Mouse (Mus musculus) urinary bladder, postnatal 36 days (tissue): Measurements from ENCODE around the gene Hirip3.
A peak's percentile ranks its signal among the peaks of the same experiment; 100 is the strongest.

Source experiments
- DNase-seq, 2 experiments: peaks; one replicate each; pipeline ENCODE4 v3.0.0; 2022; ENCODE audit warnings: low spot score in 2 of 2, mixed read lengths in 1 of 2

The Hirip3 gene

DNA sequence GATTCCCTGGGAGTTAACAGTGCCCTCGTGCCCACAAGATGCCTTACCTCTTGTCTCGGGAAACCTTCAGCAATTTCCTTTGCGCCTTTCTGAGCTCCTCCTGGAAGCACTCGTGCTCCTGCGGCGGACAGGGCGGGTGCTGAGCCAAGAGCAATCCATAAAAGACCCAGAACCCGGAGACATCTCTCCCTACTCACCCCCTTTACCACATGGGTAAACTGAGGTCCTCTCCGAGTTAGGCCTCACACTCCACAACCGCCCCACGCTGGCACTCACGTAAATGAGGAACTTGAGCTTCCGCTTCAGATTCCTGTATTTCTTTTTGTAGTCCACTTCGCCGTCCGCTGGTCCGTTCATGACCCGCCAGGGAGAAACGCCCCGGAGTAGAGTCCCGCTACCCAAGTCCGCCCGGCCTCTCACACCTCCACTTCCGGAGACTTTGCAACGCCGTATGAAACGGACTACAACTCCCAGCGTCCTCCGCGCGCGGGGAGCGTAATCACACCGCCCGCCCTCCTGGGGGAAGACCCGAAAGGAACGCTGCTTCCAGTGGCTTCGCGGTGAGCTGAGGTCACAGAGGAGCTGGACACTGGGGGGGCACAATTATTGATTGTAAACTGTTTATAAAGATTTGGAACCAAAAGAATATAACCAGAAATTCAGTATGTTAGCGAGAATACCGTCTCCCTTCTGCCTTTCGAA is at the start of gene Hirip3:
Hirip3 (plus strand) TSS at position 544 of the 702 bp plus-strand sequence.
- peak; percentile 92 to 97 for DNase-seq

DNA sequence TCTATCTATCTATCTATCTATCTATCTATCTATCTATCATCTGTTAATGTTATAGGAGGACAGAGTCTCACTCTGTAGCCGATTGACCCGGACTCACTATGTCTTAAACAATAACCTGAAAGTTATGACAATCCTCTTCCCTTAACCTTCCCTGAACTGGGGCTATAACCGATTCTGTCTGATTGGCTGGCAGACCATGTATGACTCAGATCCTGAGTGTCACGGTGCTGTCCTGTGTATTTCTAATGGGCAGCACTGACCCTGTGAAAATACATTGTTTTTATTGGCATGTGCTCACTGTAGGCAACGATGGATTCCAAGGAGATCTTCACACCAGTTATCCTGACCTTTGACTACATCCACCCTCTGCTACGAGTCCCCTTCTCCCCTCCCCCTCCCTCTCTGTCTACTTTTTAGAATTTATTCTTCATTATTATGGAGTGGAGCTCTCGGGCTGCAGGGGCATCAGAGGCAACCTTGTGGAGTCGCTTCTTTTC is 46.0 kb upstream of the Hirip3 start:
- no peak for DNase-seq

DNA sequence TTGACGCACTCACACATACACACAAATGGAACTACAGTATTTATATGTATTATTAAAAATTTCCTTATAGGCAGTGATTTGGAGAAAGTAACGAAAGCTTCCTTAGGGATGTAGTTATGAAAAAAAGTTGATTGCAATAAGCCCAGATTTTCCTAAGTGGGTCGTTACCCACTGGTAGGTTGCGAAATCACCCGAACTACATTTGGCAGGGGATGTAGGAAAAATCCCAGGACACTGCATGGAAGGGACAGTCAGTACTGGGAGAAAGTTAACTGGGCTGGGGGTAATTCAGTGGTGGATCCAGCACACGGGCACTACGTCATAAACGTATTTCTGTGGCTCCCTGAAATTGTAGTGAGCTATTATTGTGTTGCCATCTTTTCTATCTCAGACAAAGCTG is 45.3 kb upstream of the Hirip3 start:
- DNase-seq: no peak

DNA sequence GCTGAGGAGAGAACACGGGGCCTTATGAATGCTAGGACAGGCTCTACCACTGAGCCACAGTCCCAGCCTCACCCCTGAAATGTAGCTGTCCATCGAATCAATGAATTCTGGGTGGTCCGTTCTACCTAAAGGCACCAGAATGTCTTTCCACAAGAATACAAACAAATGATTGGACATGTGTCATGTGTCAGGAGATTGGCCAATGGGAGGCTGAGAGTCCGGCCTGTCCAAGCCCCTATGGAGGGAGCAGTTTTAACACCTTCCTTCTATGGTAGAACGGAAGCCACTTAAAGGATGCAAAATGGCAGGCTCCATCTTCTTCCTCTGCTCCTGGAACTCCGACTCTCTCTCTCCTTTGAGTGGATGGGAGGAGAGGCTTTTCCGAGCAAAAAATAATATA is 44.2 kb upstream of the Hirip3 start:
- DNase-seq: no peak

DNA sequence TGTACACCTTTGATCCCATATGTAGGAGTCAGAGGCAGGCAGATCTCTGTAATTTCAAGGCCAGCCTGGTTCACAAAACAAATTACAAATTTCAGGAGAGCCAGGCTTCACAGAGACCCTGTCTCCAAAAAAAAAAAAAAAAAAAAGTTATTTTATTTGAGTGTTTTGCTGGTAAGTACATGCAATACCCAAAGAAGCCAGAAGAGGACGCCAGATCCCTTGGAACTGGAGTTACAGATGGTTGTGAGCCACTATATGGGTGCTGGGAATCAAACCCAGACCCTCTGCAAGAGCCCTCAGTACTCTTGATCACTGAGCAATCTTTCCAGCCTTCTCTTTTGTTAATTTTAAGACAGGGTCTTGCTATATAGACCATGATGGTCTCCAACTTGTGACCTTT is 43.0 kb upstream of the Hirip3 start:
- DNase-seq: no peak

DNA sequence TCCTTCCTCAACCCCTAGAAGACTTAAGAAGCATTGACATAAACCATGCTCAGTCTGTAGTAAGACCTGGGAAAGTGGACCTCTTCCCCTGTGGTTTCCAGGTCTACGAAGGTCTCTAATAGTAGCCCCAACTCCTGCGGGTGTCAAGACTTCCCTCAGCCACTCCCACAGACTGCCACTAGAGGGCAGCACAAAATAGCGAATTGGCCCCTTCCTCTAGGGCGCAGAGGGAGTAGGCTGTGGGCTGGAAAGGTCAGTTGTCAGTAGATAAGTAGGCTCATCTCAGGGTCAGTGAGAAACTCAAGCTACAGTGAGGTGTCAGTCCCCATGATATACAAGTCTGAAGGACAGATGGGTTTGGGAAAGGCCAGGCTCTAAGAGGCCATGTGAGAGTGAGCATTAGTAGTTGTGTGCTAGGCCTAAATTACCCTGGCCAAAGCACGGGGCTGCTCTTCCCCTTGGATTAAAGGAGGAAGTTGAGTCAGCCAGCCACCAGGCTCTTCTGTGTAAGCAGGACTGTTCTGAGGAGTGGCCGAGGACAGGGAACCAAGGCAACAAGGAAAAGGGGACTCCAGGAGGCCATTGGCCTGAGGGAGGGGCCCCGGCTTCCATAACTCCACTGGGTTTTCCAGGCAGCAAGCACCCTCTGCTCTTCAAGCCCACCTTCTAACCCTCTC is 39.8 kb upstream of the Hirip3 start:
- DNase-seq: peak; percentile 67 to 76

DNA sequence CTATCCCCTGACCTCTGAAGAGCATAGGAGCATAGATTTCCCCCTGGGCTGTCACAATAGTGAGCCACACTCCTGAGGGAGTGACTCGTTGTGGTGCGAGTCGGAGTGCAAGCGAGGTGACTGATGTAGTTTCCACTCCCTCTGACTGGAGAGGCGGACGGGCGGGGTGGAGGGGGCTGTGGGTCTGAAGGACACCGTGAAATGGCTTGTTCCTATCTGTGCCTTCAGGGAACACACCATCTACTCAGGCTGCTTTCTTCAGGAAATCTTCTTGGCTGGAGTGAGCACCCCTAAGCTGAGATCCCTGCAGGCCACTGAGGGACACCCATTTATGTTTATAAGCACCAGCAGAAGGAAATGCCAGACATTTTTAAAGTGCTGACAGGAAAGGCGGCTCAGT is 39.0 kb upstream of the Hirip3 start:
- no peak for DNase-seq

DNA sequence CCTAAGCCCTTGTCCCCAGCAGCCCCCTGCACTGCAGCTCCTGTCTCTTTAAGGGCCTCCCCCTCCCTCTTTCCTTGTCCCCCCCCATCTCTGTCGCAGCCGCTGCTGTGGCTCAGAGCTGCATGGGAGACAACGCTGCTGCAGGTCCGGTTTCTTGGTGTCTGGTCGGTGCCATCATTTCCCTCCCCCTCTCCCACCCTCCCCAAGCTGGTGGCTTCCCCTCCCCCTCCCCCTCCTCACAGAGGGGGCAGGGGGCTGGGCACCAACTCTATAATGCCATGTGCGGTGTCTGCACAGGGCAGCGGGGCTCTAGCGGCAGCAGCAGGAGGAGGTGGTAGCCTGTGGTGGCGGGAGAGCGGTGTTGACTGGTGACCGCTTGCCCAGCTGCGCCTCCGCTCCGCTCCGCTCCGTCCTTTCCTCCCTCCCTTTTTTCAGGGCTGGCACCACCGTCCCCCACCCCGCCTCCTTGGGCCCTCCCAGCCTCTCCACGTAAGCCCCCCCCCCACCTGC is 38.5 kb upstream of the Hirip3 start:
- DNase-seq: no peak

DNA sequence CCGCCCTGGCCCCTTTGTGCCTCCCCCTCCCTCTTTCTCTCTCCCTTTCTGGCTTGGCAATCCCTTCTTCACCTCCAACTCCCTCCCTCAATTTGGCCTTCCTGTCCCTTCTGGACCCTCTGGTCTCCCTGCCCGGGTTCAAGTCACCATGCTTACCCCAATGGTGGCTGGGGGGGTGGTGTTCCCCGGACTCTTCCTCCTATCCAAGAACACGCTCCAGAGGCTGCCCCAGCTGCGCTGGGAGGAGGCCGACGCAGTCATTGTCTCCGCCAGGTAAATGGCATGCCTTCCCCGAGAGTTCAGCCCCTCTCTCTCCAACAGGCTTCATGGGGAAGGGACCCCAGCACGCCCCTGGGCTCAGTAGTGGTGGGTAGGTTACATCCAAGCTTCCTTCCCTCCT is 37.8 kb upstream of the Hirip3 start:
- DNase-seq: no peak

DNA sequence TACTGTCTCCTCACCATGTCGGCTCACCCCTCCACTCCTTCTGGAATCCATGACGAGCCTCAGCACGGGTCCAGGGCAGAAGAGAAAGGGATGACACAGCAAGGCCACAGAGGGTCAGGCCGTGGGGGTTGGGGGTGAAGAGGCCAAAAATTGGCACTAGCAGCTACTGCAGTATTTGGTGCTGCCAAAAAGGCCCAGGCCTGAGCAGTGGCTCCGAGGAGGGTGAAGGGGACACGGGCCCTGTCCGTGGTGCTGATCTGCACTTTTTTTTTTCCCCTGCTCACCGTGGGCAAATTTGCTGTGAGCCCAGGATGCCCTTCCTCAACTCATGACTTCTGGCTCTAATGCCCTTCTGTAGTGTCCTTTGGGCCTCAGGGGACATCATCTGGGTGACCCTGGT is 36.4 kb upstream of the Hirip3 start:
- DNase-seq: no peak

DNA sequence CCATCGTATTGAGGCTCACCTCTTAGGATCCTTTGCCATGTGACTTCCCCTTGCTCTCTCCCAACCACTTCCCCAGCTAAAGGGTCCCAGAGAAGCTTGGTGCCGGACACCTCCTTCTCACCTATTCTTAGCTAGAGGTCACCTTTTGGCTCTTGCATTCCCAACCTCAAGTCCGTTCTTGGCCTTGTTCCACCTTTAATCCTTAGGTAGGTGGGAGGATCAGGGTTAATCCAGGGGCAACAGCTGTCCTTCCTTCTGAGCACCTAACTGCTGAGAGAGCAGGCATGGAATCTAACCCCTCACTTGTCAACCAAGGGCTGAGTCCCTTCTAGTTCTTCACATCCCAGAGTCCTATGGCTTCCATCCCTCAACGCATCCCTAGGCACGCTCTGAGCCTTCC is 35.8 kb upstream of the Hirip3 start:
- DNase-seq: no peak

DNA sequence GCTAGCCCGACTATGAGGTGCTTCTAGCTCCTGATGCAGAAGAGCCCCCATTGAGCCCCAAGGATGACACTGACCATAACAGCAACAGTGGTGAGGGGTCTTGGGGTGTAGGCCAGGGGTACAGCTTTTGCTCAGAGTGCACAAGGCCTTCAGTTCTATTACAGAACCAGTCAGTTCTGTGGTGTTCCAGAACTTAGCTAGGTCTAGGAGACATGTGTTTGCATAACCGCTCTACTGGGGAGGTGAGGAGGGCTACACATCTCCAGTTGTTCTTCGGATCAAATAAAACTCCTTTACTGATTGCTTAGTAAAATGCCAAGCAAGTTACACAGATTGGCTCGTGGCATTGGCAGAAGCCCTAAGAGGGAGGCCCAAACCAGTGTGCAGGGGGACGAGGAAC is 30.2 kb upstream of the Hirip3 start, which contains the start of gene 4930451I11Rik:
4930451I11Rik (minus strand) TSS at position 101 of the 400 bp plus-strand sequence.
- DNase-seq: no peak

DNA sequence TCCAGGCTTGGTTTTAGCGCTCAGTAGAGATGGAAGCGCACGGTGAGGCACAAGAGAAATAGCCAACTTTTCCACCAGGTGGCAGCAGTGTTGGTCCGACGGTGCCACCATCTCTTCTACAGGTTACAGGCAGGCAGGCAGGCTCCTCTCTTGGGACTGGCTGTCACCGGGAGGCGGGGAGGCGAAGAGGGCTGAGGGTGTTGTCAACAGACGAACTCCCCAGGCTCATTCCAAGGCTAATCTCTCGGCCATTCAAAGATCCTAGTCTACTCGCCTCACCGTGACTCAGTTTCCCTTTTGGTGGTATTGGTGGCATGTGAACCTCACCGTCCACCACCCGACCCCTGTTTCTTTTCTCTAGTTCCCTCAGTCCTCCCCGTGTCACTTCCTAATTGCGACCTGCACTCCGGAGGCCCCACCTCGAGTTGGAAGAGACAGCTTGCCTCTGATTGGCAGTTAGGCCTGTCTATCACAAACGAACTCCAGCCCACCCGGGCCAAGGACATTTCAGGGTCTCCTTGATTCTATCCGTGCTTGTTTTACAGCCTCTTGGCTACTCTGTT is 29.7 kb upstream of the Hirip3 start:
- peak; percentile 55 to 57 for DNase-seq

DNA sequence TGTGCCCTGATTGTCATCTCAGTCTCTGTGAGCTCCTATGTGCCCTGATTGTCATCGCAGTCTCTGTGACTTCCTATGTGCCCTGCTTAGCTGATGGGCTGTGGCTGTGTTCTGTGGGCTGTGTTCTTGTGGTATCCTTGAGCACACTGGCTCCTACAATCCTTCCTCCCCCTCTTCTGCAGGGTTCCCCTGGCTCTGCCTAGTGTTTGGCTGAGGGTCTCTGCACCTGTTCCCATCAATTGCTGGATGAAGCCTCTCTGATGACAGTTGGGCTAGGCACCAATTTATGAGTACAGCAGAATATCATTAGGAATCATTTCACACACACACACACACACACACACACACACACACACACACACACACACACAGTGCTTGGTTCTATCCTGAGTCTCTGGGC is 28.5 kb upstream of the Hirip3 start:
- DNase-seq: no peak

DNA sequence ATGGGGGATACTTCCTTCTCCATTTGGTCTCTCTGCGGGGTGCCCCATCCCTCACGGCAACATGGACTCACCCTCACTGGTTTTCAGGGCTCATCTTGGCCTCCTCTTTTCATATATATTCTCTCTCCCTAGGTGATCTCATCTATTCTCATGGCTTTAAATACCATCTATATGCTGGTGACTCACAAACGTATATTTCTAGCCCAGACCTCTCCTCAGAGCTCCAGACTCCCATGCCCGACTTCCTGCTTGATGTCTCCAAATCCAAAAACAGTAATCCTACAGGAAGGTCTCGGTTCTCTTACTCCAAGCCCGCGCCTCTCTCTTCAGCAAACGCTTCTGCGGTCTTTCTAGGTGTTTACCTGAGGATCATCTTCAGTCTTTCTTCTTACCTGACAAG is 18.5 kb upstream of the Hirip3 start:
- DNase-seq: no peak

DNA sequence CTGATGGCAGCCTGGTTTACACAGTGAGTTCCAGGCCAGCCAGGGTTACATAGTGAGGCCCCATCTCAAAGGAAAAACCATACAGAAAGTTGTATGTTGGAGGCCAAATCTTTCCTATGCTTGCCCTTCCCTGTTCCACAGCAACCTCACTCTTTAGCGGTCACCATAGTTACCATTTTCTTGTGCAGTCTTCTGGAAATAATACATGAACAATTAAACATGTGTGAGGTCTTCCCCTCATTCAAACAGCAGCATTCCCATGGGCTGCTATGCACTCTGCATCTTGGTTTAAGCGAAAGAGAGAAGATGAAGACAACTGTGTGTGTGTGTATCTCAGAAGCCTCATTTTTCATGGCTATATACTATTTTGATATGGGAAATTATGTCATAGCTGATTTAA is 16.3 kb upstream of the Hirip3 start:
- no peak for DNase-seq

DNA sequence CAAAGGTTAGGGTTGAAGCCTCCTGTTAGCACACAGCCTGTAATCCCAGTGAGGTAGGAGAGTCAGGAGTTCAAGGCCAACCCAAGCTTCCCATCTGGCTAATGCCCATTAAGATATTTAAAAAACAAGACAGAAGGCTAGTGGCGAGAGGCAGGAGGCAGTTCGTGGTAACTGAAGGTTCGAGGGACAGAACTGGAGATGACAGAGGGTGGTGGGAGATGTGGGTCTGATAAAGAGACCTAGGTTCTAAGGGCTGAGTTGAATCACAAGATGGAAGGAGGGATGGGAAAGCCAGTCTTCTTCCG is 14.7 kb upstream of the Hirip3 start, which contains the start of gene Doc2a:
Doc2a (plus strand) TSS at position 301 of the 305 bp plus-strand sequence.
- no peak for DNase-seq

DNA sequence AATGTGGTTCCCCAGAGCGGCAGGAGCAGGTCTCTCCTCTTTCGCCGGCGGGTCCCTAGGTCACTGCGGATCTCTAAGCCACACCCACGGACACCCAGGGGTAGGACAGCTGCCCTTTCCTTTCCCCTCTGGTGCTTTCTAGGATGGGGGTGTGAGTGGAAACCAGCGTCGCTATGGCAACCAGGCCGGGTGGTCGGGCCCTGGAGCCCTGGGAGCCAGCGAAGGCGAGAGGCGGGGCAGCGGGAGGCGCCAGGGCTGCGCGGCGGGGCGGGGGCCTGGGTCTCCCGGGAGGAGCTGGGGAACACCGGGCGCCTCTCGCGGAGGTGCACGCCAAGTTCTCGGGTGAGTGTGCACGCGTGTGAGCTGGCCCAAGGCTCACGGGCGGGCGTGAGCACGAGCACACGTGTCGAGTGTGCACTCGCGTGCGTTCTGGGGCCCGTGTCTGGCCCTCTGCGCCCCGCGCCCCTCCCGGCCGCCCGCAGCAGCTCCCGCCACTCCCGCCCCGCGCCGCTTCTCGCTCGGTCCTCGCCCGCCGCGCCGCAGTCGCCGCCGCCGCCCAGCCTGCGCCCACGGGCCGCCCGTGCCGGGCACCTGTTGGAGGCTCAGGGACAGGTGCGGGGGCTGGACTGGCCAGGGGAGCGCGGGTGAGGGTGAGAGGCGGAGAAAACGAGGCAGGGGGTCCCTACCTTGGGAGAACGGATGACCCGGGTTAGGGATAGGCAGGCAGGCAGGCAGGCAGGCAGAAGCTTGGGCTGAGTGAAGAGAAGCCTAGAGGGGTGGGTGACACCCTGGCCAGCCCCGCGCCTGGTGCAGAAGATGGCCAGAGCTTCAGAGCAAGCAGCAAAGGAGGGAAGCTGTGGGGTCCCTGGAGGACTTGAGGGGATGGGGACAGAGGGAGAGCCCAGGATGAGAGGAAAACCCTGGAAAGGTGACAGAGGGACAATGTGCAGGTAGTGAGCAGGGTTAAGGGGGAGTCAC is 14.1 kb upstream of the Hirip3 start:
- DNase-seq: no peak

DNA sequence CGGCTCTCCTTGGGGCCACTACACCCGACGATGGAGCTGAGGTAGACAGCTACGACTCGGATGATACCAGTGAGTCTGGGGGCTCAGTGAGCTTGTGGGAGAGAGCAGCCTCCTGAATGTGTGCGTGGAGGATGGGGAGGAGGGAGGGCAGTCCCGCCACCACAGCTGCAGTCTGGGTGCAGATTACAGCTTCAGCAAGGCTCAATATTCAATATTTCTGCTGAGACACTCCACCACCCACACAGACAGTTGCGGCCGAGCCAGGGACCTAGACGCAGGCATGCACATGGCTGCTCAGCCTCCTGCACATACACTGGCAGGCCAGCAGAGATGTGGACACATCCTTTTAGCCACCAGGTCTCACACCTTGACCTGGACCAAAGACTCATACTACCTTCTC is 13.0 kb upstream of the Hirip3 start:
- no peak for DNase-seq

DNA sequence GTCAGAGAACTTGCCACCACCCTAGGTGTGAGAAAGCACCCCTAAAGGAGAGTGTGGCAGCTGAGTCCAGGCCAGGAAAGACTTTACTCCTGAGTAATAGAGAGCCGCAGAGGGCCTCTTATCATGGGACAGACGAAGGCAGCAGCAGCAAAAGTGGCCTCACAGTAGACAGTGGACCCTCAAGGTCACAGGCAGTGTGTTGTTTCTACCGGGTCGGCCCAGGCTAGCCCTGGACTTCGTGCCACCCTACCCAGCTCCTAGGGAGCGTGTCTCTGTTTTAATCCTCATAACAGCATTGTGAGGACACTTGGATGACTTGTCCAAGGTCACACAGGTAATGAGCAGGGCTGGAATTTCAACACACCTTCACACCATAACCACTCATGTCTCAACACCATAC is 11.6 kb upstream of the Hirip3 start:
- DNase-seq: no peak

DNA sequence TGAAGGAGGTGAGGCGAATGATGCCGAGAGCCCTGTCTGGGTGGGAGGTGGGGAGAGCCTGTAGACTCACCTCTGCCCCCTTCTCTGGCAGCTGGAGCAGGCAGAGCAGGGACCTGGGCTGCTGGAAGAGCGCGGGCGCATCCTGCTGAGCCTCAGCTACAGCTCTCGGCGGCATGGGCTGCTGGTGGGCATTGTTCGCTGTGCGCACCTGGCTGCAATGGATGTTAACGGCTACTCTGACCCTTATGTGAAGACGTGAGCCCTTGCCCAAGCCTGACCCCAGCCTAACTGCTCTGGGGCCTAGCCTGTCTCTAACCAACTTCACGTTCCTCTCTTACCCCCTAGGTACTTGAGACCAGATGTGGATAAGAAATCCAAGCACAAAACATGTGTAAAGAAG is 10.6 kb upstream of the Hirip3 start:
- DNase-seq: no peak

DNA sequence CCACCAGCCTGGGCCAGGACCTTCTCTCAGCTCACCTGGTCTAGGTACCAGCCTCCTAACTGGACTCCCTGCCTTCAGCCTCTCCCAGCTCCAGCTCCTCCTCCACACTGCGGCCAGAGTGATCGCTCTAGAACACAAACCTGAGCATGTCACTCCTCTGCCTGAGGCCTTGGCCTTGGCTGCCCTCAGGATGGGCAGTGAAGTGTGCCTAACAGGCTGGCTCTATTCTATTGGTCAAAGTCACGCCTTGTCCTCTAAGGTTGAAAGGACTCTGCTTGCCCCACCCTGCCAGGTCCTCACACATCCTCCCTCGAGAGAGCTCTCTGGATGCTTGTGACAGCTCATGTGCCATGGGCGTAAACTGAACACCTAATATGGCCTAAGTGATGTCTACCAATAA is 8.3 kb upstream of the Hirip3 start:
- no peak for DNase-seq
